Mouse (Mus musculus) C2C12 (cell line): Measurements from ENCODE around the gene Scaper. TPM values are rescaled to one million over a fixed set of nuclear protein-coding genes. Genes with fewer than 3 reads are reported as not detected.
A peak's percentile ranks its signal among the peaks of the same experiment; 100 is the strongest.

Experiments
- H3K27me3 ChIP-seq: one replicate; pipeline ENCODE4 v1.6.1; 2011; ENCODE audit not compliant: control insufficient read depth, insufficient read depth, insufficient read length
- H3K36me3 ChIP-seq: one replicate; pipeline ENCODE4 v1.6.1; 2011; ENCODE audit not compliant: control insufficient read depth, insufficient read depth
- H3K4me3 ChIP-seq: one replicate; pipeline ENCODE4 v1.5.1; 2011; ENCODE audit warnings: mild to moderate bottlenecking, control low read depth; ENCODE audit not compliant: poor library complexity, insufficient read depth, severe bottlenecking
- H3K79me2 ChIP-seq: one replicate; pipeline ENCODE4 v1.6.1; 2011; ENCODE audit not compliant: control insufficient read depth, insufficient read depth
- H3K79me3 ChIP-seq: one replicate; pipeline ENCODE4 v1.6.1; 2011; ENCODE audit warnings: low read depth, control low read depth
- H3ac ChIP-seq: one replicate; pipeline ENCODE3; 2011; ENCODE audit warnings: low read depth; ENCODE audit not compliant: control insufficient read depth, insufficient read length
- CEBPB ChIP-seq: IDR thresholded peaks from one replicate; pipeline ENCODE4 v1.6.1; 2011; ENCODE audit warnings: low read depth, mild to moderate bottlenecking, control low read depth, moderate library complexity
- CTCF ChIP-seq: IDR thresholded peaks from one replicate; pipeline ENCODE4 v1.5.1; 2011; ENCODE audit not compliant: control insufficient read depth, insufficient read depth, insufficient read length
- FOSL1 ChIP-seq: IDR thresholded peaks from one replicate; pipeline ENCODE4 v1.8.0; 2011; ENCODE audit warnings: mild to moderate bottlenecking, low read length; ENCODE audit not compliant: poor library complexity, insufficient read depth, severe bottlenecking
- MAX ChIP-seq: IDR thresholded peaks from one replicate; pipeline ENCODE4 v1.6.1; 2011; ENCODE audit warnings: mild to moderate bottlenecking, control low read depth
- MYOD1 ChIP-seq: IDR thresholded peaks from one replicate; pipeline ENCODE4 v1.6.1; 2011; ENCODE audit warnings: low read depth; ENCODE audit not compliant: control insufficient read depth, insufficient read length
- MYOG ChIP-seq: IDR thresholded peaks from one replicate; pipeline ENCODE4 v1.6.1; 2011; ENCODE audit not compliant: control insufficient read depth, insufficient read length; ENCODE audit errors: extremely low read depth
- USF1 ChIP-seq: IDR thresholded peaks from one replicate; pipeline ENCODE4 v1.6.1; 2011; ENCODE audit warnings: low read depth, mild to moderate bottlenecking, control low read depth, moderate library complexity
- polyA plus RNA-seq: library from polyadenylated mRNA; unstranded; fragments of >200 nt; fragmentation: generic; extraction: Trizol; gene quantifications from one replicate; pipeline ENCODE4 v1.2.1, GENCODE M21; 2012; ENCODE audit warnings: missing spikeins

Gene Scaper
- polyA plus RNA-seq, 1 experiment, result 0.84 TPM

DNA sequence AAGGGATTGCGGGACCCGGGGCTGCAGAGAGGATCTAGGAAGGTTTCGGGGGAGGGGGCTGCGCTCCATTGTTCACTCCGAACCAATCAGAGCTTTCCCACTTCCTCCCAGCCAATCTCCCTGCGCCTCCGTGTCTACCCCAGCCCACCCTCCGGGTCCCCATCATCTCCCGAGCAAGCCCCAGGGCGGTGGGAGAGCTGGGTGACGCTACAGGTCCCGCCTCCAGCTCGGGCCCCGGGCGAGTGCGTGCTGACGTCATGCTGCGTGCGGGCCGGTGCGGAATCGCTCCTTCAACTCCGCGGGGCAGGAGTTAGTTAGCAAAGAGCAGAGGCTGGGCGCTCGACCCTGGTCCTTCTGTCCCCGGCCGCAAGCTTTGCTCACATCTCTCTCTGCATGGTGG is 397.0 kb downstream of the Scaper start:
- Histone ChIP-seq H3K36me3 (no peaks in the 10 kb centered on the region), H3K4me3 (peak overlapping the region; percentile 35), H3K79me2 (no peaks in the 10 kb centered on the region), H3K27me3 (no peaks in the 10 kb centered on the region), H3ac (peak overlapping the region; percentile 41), H3K79me3 (no peaks in the 10 kb centered on the region)
- TF ChIP-seq MYOG (no peak), MAX (no peak), MYOD1 (no peak), USF1 (no peak), FOSL1 (no peak), CTCF (no peak), CEBPB (no peak)

GRCm38 (mm10) chr9:55540391-55540770 is 397.5 kb downstream of the Scaper start:
- Histone ChIP-seq H3K79me2 (no peaks in the 10 kb centered on the region), H3K27me3 (no peaks in the 10 kb centered on the region), H3K4me3 (peak overlapping the region; percentile 35), H3K79me3 (no peaks in the 10 kb centered on the region), H3K36me3 (no peaks in the 10 kb centered on the region), H3ac (peak overlapping the region; percentile 36)
- TF ChIP-seq MYOG (no peak), MYOD1 (no peak), CTCF (no peak), MAX (no peak), FOSL1 (no peak), USF1 (no peak), CEBPB (no peak)

DNA sequence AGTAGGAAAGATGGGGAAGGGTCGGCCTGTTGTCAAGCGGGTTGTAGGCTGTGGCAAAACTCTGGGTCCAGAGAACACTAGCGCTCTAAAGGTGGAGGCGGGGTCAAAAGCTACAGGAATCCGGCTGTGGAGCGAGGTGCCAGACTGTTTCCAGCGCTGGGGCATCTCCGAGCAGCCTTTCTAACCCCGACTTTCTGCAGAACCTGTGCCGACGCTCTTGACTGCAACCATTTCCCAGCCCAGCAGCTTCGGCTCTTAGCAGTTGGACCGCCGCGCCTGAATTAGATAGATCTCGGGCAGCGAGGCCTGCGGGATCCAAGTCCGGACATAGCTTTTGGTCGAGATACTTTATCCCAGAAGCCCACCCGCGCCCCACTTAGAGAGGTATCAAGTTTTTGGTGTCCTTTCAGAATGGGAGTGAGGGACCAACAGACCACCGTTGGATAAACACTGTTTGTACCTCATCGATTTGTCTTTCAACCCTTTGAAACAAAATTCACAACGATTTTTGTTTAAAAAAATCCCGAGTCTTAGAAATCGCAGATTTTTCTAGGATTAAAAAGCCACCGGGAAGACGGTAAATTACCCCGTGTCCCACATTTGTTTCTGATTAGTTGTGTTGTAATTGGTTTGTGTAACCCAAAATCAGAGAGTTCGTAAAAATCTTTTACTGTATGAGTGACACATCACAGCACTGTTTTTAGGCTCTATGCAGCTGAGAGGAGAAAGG is 398.1 kb downstream of the Scaper start:
- Histone ChIP-seq H3K79me3 (no peaks in the 10 kb centered on the region), H3K36me3 (no peaks in the 10 kb centered on the region), H3K4me3 (no peak overlapping the region), H3K79me2 (no peaks in the 10 kb centered on the region), H3ac (no peak overlapping the region), H3K27me3 (no peaks in the 10 kb centered on the region)
- no peak for TF ChIP-seq USF1
- TF ChIP-seq MAX, result no peak
- TF ChIP-seq MYOG, result no peak
- no peak for TF ChIP-seq FOSL1
- no peak for TF ChIP-seq MYOD1
- TF ChIP-seq CEBPB, result no peak
- no peak for TF ChIP-seq CTCF

DNA sequence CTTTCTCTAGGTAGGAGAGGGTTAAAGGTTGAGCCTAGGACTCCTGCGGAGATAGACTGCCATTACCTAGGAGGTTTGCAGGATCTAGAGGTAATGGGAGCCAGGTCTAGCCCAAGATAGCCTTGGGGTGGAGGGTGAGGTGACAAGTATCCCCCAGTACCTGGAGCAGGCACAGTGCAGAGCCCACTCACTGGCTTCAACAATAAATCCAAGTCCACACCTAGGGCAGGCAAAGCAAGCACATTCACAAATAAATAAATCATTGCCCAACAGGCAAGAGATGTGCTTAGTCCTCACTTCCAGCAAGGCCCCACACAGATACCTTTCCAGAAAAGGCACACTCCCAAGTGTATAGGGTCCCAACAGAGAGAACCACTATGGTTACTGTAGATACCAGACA is 398.9 kb downstream of the Scaper start:
- Histone ChIP-seq H3K79me3 (no peaks in the 10 kb centered on the region), H3K27me3 (no peaks in the 10 kb centered on the region), H3K79me2 (no peaks in the 10 kb centered on the region), H3K36me3 (no peaks in the 10 kb centered on the region), H3ac (no peak overlapping the region), H3K4me3 (no peak overlapping the region)
- TF ChIP-seq USF1 (no peak), FOSL1 (no peak), MYOD1 (no peak), CEBPB (no peak), MYOG (no peak), CTCF (no peak), MAX (no peak)

- no peak for TF ChIP-seq MAX
- no peak for TF ChIP-seq CTCF
- TF ChIP-seq CEBPB, result no peak
- TF ChIP-seq USF1, result no peak
- TF ChIP-seq MYOG, result no peak
- no peak for TF ChIP-seq MYOD1
- no peak for TF ChIP-seq FOSL1
- Histone ChIP-seq H3K79me2 (no peaks in the 10 kb centered on the region), H3K36me3 (no peaks in the 10 kb centered on the region), H3K79me3 (no peaks in the 10 kb centered on the region), H3ac (no peak within 1 kb of the TSS), H3K27me3 (no peaks in the 10 kb centered on the region), H3K4me3 (no peak within 1 kb of the TSS)
Measured at GRCm38 (mm10) chr9:55538377-55538776, 399.5 kb downstream of the Scaper start, which contains the start of gene Isl2. Isl2 (plus strand) TSS chr9:55538672.

GRCm38 (mm10) chr9:55535907-55536306 is 402.0 kb downstream of the Scaper start:
- no peaks in the 10 kb centered on the region for H3K79me2 ChIP-seq
- H3K36me3 ChIP-seq, result no peaks in the 10 kb centered on the region
- H3K27me3 ChIP-seq, result no peaks in the 10 kb centered on the region
- no peak overlapping the region for H3K4me3 ChIP-seq
- no peak for TF ChIP-seq CEBPB
- peak; percentile 47 for TF ChIP-seq CTCF
- no peak for TF ChIP-seq MAX
- no peaks in the 10 kb centered on the region for H3K79me3 ChIP-seq
- H3ac ChIP-seq, result no peak overlapping the region
